Mouse (Mus musculus) spleen, adult 2 months (tissue): ENCODE results near the gene Ppil1.
A peak's percentile ranks its signal among the peaks of the same experiment; 100 is the strongest.

Experiments used
- CTCF ChIP-seq: fragments of 200-500 bp; IDR thresholded peaks from 2 replicates; pipeline ENCODE4 v1.5.1; 2011; ENCODE audit warnings: mild to moderate bottlenecking, inconsistent platforms; ENCODE audit not compliant: insufficient read depth, insufficient read length, insufficient replicate concordance; ENCODE audit errors: extremely low read depth
- POLR2A ChIP-seq: fragments of 200-500 bp; IDR thresholded peaks from 2 replicates; pipeline ENCODE4 v1.6.1; 2011; ENCODE audit warnings: low read depth, low read length, inconsistent platforms

DNA sequence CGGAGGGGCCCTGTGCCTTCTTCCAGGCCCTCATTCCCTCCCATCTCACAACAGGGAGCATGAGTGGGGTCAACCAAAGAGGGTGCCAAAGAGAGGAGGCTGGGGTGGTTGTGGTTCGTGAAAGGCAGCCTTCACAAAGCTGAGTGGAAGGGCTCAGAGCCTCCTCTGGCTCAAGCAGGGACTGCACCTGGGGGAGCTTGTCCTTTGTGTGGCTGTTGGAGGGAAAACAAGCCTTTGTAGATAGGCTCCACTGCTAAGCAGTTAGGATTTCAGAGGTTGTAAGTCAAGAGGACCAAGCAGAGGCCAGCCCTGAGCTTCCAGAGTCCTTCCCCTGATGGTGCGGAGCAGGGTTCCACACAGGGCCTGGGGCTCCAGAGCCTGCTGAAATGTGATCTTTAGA is 39.1 kb upstream of the Ppil1 start:
- TF ChIP-seq POLR2A (no peak), CTCF (peak; percentile 36; the same call in 1 of the 2 replicates)
